Mouse (Mus musculus): ENCODE measurements around the gene Babam2.

GRCm38 (mm10) chr5:32074053-32074452 lies 376.6 kb downstream of the Babam2 start:
- TF ChIP-seq GATA1 (IDR thresholded peaks at IDR 0.05; ENCODE audit: low read length) (no peak), TAL1 (IDR thresholded peaks at IDR 0.05; ENCODE audit: low read length) (no peak)

All from erythroblast, embryonic 14.5 days (primary cell).